Mouse (Mus musculus): ENCODE data around the gene Pnkd. TPM values are rescaled to one million over a fixed set of nuclear protein-coding genes. Genes with fewer than 3 reads are reported as not detected.

Pnkd gene
- total and polyA plus RNA-seq, 3 experiments = 52.5 to 64.2 TPM; not detected in 1

DNA sequence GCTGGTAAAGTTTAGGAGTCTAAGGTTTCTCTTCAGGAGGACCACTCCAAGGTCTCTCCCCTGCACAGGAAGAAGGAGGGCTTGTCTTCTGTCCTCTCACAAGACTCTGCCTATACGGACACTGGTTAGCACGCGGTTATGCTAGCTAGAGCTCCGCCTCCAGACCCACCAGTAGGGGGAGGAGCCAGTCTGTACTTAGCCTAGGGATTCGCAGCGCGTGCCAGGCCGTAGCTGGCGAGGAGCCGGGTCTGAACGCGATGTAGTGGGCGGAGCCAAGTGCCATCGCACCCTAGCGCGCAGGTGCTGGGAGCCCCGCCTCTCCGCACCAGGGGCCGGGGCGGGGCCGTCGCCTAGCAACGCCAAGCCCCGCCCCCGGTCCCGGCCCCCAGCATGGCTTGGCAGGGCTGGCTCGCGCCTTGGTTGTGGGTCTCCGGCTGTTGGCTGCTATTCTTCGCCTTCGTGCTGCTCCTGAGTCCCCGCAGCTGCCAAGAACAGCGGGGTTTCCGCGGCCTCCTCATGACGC lies 47.6 kb downstream of the Pnkd start (continued):
- TF ChIP-seq ZC3H11A (IDR thresholded peaks at IDR 0.05; ENCODE audit: low read depth, low read length) (no peak), BHLHE40 (IDR thresholded peaks at IDR 0.05; ENCODE audit: borderline replicate concordance, low read depth, low read length) (no peak; the same call in 1 of the 2 replicates), UBTF (IDR thresholded peaks at IDR 0.05; ENCODE audit: borderline replicate concordance, insufficient read depth, low read depth, low read length) (no peak), POLR2AphosphoS5 (IDR thresholded peaks at IDR 0.05; ENCODE audit: borderline replicate concordance, low read depth, low read length) (0 out of 2 replicates have a peak, but pooled peaks have one; percentile 29), JUND (IDR thresholded peaks at IDR 0.05; ENCODE audit: low read depth, low read length) (no peak), POLR2AphosphoS2 (IDR thresholded peaks at IDR 0.05; ENCODE audit: low read length) (peak; percentile 67; the same call in 1 of the 2 replicates), CHD1 (IDR thresholded peaks at IDR 0.05; ENCODE audit: low read depth, low read length) (no peak), GATA1 (IDR thresholded peaks at IDR 0.05; ENCODE audit: low read depth, low read length) (no peak), USF1 (IDR thresholded peaks at IDR 0.05; ENCODE audit: low read depth, low read length) (peak; percentile 29; the same call in 1 of the 2 replicates), ZKSCAN1 (IDR thresholded peaks at IDR 0.05; ENCODE audit: low read depth, low read length) (no peak), MYB (IDR thresholded peaks at IDR 0.05; ENCODE audit: low read depth, low read length) (no peak), MAZ (IDR thresholded peaks at IDR 0.05; ENCODE audit: low read depth, low read length) (peak; percentile 77; the same call in 1 of the 2 replicates), MXI1 (IDR thresholded peaks at IDR 0.05; ENCODE audit: low read depth, low read length) (peak; percentile 94), MAFK (IDR thresholded peaks at IDR 0.05; ENCODE audit: borderline replicate concordance, low read depth, low read length) (no peak), SIN3A (IDR thresholded peaks at IDR 0.05; ENCODE audit: low read length) (peak; percentile 76), MAX (IDR thresholded peaks at IDR 0.05; ENCODE audit: low read length) (peak; percentile 86), CTCF (IDR thresholded peaks at IDR 0.05 in 2 of 3, conservative IDR thresholded peaks at IDR 0.05 in 1 of 3; ENCODE audit: control insufficient read depth in 1 of 3, insufficient read depth in 1 of 3, low read depth in 2 of 3, low read length in 3 of 3, poor library complexity in 1 of 3, severe bottlenecking in 1 of 3) (no peak), CHD2 (IDR thresholded peaks at IDR 0.05; ENCODE audit: low read length) (no peak), EP300 (IDR thresholded peaks at IDR 0.05; ENCODE audit: low read depth in 1 of 2, low read length in 2 of 2) (no peak), TCF12 (IDR thresholded peaks at IDR 0.05; ENCODE audit: low read depth, low read length) (peak; percentile 14; the same call in 1 of the 2 replicates)

DNA sequence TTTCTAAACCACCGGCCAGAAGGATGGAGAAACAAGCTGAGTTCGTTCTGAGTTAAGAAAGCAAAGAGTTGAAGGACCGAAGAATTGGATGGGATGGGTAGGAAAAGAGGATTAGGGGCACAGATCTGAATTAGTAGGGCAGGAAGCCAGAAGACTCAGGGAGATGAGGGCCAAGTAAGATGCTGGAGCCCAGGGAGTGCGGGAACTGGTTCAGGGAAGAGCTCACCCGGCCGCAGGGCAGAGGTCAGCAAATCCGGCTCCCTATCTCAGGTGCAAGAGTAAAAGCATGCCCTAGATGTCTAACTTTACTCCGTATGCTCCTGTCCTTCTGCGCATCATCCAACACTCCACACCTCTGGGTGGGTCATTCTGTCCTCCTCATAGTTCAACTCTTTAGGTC lies 48.2 kb downstream of the Pnkd start:
- Histone ChIP-seq H3K27me3 (ENCODE audit: control insufficient read depth in 1 of 2, insufficient read depth in 2 of 2, low read length in 2 of 2) (no peaks in the 10 kb centered on the region), H3K79me2 (ENCODE audit: control insufficient read depth, insufficient read depth, low read length, poor library complexity) (no peaks in the 10 kb centered on the region), H3K36me3 (ENCODE audit: control insufficient read depth in 1 of 2, insufficient read depth in 2 of 2, low read length in 2 of 2) (peaks cover 0 to 13% of the 10 kb centered on the region in 2 experiments; a peak in 2 of 4 replicates), H3K9ac (ENCODE audit: control insufficient read depth, low read depth, low read length, poor library complexity, severe bottlenecking) (peak overlapping the region; percentile 54), H3K4me1 (ENCODE audit: control insufficient read depth in 1 of 2, insufficient read depth in 2 of 2, low read length in 2 of 2) (peaks cover 10 to 25% of the 10 kb centered on the region in 2 experiments), H3K27ac (ENCODE audit: control insufficient read depth, low read depth, low read length) (no peak overlapping the region), H3K9me3 (replicated peaks; ENCODE audit: insufficient read depth, low read length) (no peaks in the 10 kb centered on the region), H3K4me3 (ENCODE audit: control insufficient read depth in 1 of 2, insufficient read depth in 1 of 2, low read depth in 2 of 2, low read length in 2 of 2) (peak overlapping the region; percentile 51 to 72)
- DNase-seq (ENCODE audit: low read depth, low spot score) = no peak
- TF ChIP-seq CHD2 (IDR thresholded peaks at IDR 0.05; ENCODE audit: low read length) (no peak), KAT2A (conservative IDR thresholded peaks at IDR 0.05; ENCODE audit: low read depth, low read length) (no peak), ZNF384 (IDR thresholded peaks at IDR 0.05; ENCODE audit: low read depth, low read length) (no peak), UBTF (IDR thresholded peaks at IDR 0.05; ENCODE audit: borderline replicate concordance, insufficient read depth, low read depth, low read length) (no peak), MEF2A (IDR thresholded peaks at IDR 0.05; ENCODE audit: extremely low read depth, insufficient replicate concordance, low read depth, low read length, poor library complexity, severe bottlenecking) (no peak)

Data from MEL (cell line).